Mouse (Mus musculus) midbrain, embryonic 12.5 days (tissue): Measurements from ENCODE around the gene Ugcg. TPM values are rescaled to one million over a fixed set of nuclear protein-coding genes. Genes with fewer than 3 reads are reported as not detected.
A peak's percentile ranks its signal among the peaks of the same experiment; 100 is the strongest.

Source experiments
- ATAC-seq: fragments of 200-750 bp; cut with Nextera tagmentation; 2 replicates; pipeline ENCODE4 v1.8.0; 2017; ENCODE audit warnings: low read depth, moderate TSS enrichment, moderate library complexity; ENCODE audit not compliant: low FRiP score
- H3K27ac ChIP-seq: fragments of 300-500 bp; sonication (generic); replicated peaks from 2 replicates; pipeline ENCODE4 v1.5.1; 2016; ENCODE audit warnings: mild to moderate bottlenecking
- H3K27me3 ChIP-seq: fragments of 300-500 bp; sonication (generic); 2 replicates; pipeline ENCODE4 v1.6.1; 2016; ENCODE audit warnings: mild to moderate bottlenecking
- H3K36me3 ChIP-seq: fragments of 300-500 bp; sonication (generic); 2 replicates; pipeline ENCODE4 v1.6.1; 2016
- H3K4me1 ChIP-seq: fragments of 300-500 bp; sonication (generic); 2 replicates; pipeline ENCODE4 v1.6.1; 2016
- H3K4me2 ChIP-seq: fragments of 300-500 bp; sonication (generic); replicated peaks from 2 replicates; pipeline ENCODE4 v1.6.1; 2016; ENCODE audit warnings: mild to moderate bottlenecking, moderate library complexity
- H3K4me3 ChIP-seq: fragments of 300-500 bp; sonication (generic); 2 replicates; pipeline ENCODE4 v1.5.1; 2016; ENCODE audit warnings: mild to moderate bottlenecking
- H3K9ac ChIP-seq: fragments of 300-500 bp; sonication (generic); replicated peaks from 2 replicates; pipeline ENCODE4 v1.6.1; 2016; ENCODE audit warnings: mild to moderate bottlenecking, moderate library complexity
- H3K9me3 ChIP-seq: fragments of 300-500 bp; sonication (generic); 2 replicates; pipeline ENCODE4 v1.6.1; 2016; ENCODE audit warnings: mild to moderate bottlenecking
- WGBS: fragments of 180-500 bp; shearing (Covaris S2); methylation state at CpG from one replicate; pipeline ENCODE4 v1.1.7; 2016; 5-methylcytosine and 5-hydroxymethylcytosine counted together
- polyA plus RNA-seq: library from polyadenylated mRNA; unstranded; fragments of >200 nt; fragmentation: Nextera tagmentation; extraction: Ambion mirVana; gene quantifications from 2 replicates; pipeline ENCODE4 v1.2.1, GENCODE M21; 2016

Gene Ugcg
- polyA plus RNA-seq, 1 experiment from 2014 or later, result 15.0 TPM

GRCm38 (mm10) chr4:59194731-59195496 is 5.9 kb downstream of the Ugcg start:
- ATAC-seq, result no peak
- H3K27ac ChIP-seq, result no peak overlapping the region
- H3K4me2 ChIP-seq, result no peak overlapping the region
- no peak overlapping the region for H3K4me3 ChIP-seq
- no peak overlapping the region for H3K9ac ChIP-seq
- 93% methylated on average over 13 of the region's 13 CpGs for whole genome bisulfite sequencing
- peaks cover 26% of the 10 kb centered on the region for H3K4me1 ChIP-seq
- H3K27me3 ChIP-seq, result no peaks in the 10 kb centered on the region
- no peaks in the 10 kb centered on the region for H3K9me3 ChIP-seq
- no peaks in the 10 kb centered on the region for H3K36me3 ChIP-seq

GRCm38 (mm10) chr4:59196346-59197077 is 7.5 kb downstream of the Ugcg start:
- H3K36me3 ChIP-seq, result no peaks in the 10 kb centered on the region
- H3K27ac ChIP-seq, result no peak overlapping the region; the same call in 1 of the 2 replicates
- ATAC-seq, result no peak

GRCm38 (mm10) chr4:59197078-59197424 is 8.0 kb downstream of the Ugcg start:
- ATAC-seq, result no peak
- H3K27me3 ChIP-seq, result no peaks in the 10 kb centered on the region
- H3K4me1 ChIP-seq, result peaks cover 23% of the 10 kb centered on the region
- no peaks in the 10 kb centered on the region for H3K9me3 ChIP-seq
- no peaks in the 10 kb centered on the region for H3K36me3 ChIP-seq
- no peak overlapping the region for H3K27ac ChIP-seq
- no peak overlapping the region for H3K9ac ChIP-seq
- 56% methylated on average over 6 of the region's 6 CpGs for WGBS
- H3K4me2 ChIP-seq, result no peak overlapping the region
- H3K4me3 ChIP-seq, result no peak overlapping the region

More at GRCm38 (mm10) chr4:59196346-59197077, 7.5 kb downstream of the Ugcg start:
- Histone ChIP-seq H3K27me3 (no peaks in the 10 kb centered on the region), H3K4me2 (no peak overlapping the region), H3K4me1 (peaks cover 23% of the 10 kb centered on the region), H3K4me3 (no peak overlapping the region), H3K9ac (no peak overlapping the region), H3K9me3 (no peaks in the 10 kb centered on the region)
- 41% methylated on average over 12 of the region's 12 CpGs for WGBS

- 84% methylated on average over 3 of the region's 3 CpGs for WGBS
- H3K9me3 ChIP-seq, result no peaks in the 10 kb centered on the region
- H3K27me3 ChIP-seq, result no peaks in the 10 kb centered on the region
- no peak overlapping the region for H3K27ac ChIP-seq
- no peaks in the 10 kb centered on the region for H3K36me3 ChIP-seq
- H3K9ac ChIP-seq, result no peak overlapping the region
- H3K4me1 ChIP-seq, result peaks cover 23% of the 10 kb centered on the region
- no peak for ATAC-seq
- H3K4me3 ChIP-seq, result no peak overlapping the region
- no peak overlapping the region for H3K4me2 ChIP-seq
Observed at GRCm38 (mm10) chr4:59197462-59197861, 8.4 kb downstream of the Ugcg start.

GRCm38 (mm10) chr4:59199341-59199740 is 10.3 kb downstream of the Ugcg start:
- Histone ChIP-seq H3K4me1 (peaks cover 27% of the 10 kb centered on the region), H3K27me3 (no peaks in the 10 kb centered on the region), H3K36me3 (no peaks in the 10 kb centered on the region), H3K4me3 (no peak overlapping the region), H3K27ac (no peak overlapping the region), H3K9ac (no peak overlapping the region), H3K4me2 (no peak overlapping the region), H3K9me3 (no peaks in the 10 kb centered on the region)
- ATAC-seq, result peak; percentile 49; the same call in 1 of the 2 replicates
- WGBS, result 61% methylated on average over 8 of the region's 8 CpGs

- no peak overlapping the region for H3K9ac ChIP-seq
- H3K4me2 ChIP-seq, result no peak overlapping the region
- ATAC-seq, result no peak
- H3K36me3 ChIP-seq, result no peaks in the 10 kb centered on the region
- no peak overlapping the region for H3K4me3 ChIP-seq
- H3K4me1 ChIP-seq, result peaks cover 27% of the 10 kb centered on the region
- WGBS, result 76% methylated on average over 8 of the region's 8 CpGs
- no peak overlapping the region for H3K27ac ChIP-seq
- no peaks in the 10 kb centered on the region for H3K27me3 ChIP-seq
- H3K9me3 ChIP-seq, result no peaks in the 10 kb centered on the region
Observed at GRCm38 (mm10) chr4:59199805-59200204, 10.7 kb downstream of the Ugcg start.

GRCm38 (mm10) chr4:59200636-59201035 is 11.6 kb downstream of the Ugcg start:
- no peak for ATAC-seq
- no peaks in the 10 kb centered on the region for H3K9me3 ChIP-seq
- H3K4me1 ChIP-seq, result peaks cover 27% of the 10 kb centered on the region
- H3K4me2 ChIP-seq, result no peak overlapping the region
- H3K4me3 ChIP-seq, result no peak overlapping the region
- no peaks in the 10 kb centered on the region for H3K36me3 ChIP-seq
- no peak overlapping the region for H3K9ac ChIP-seq
- no peaks in the 10 kb centered on the region for H3K27me3 ChIP-seq
- no peak overlapping the region for H3K27ac ChIP-seq
- WGBS, result 84% methylated on average over 3 of the region's 3 CpGs

GRCm38 (mm10) chr4:59204616-59205015 is 15.6 kb downstream of the Ugcg start:
- no peak overlapping the region for H3K4me2 ChIP-seq
- no peak overlapping the region for H3K27ac ChIP-seq
- H3K9me3 ChIP-seq, result no peaks in the 10 kb centered on the region
- ATAC-seq, result no peak
- no peaks in the 10 kb centered on the region for H3K27me3 ChIP-seq
- 80% methylated on average over 4 of the region's 4 CpGs for WGBS
- H3K36me3 ChIP-seq, result peaks cover 8% of the 10 kb centered on the region; the same call in 1 of the 2 replicates
- H3K4me1 ChIP-seq, result peaks cover 10% of the 10 kb centered on the region
- no peak overlapping the region for H3K9ac ChIP-seq
- no peak overlapping the region for H3K4me3 ChIP-seq

GRCm38 (mm10) chr4:59205758-59206340 is 16.8 kb downstream of the Ugcg start:
- H3K4me3 ChIP-seq, result no peak overlapping the region
- no peak overlapping the region for H3K4me2 ChIP-seq
- 65% methylated on average over 2 of the region's 2 CpGs for WGBS
- no peak overlapping the region for H3K9ac ChIP-seq
- peaks cover 9% of the 10 kb centered on the region; the same call in 1 of the 2 replicates for H3K4me1 ChIP-seq
- no peak overlapping the region for H3K27ac ChIP-seq
- H3K9me3 ChIP-seq, result no peaks in the 10 kb centered on the region
- peaks cover 8% of the 10 kb centered on the region; the same call in 1 of the 2 replicates for H3K36me3 ChIP-seq
- H3K27me3 ChIP-seq, result no peaks in the 10 kb centered on the region
- ATAC-seq, result no peak

- H3K27me3 ChIP-seq, result no peaks in the 10 kb centered on the region
- H3K4me3 ChIP-seq, result no peak overlapping the region
- no peaks in the 10 kb centered on the region for H3K9me3 ChIP-seq
- no peak for ATAC-seq
- H3K9ac ChIP-seq, result no peak overlapping the region
- peaks cover 9% of the 10 kb centered on the region; the same call in 1 of the 2 replicates for H3K4me1 ChIP-seq
- no peak overlapping the region for H3K27ac ChIP-seq
- H3K4me2 ChIP-seq, result no peak overlapping the region
- 84% methylated on average over 3 of the region's 4 CpGs for WGBS
- peaks cover 8% of the 10 kb centered on the region; the same call in 1 of the 2 replicates for H3K36me3 ChIP-seq
Observed at GRCm38 (mm10) chr4:59206600-59206999, 17.5 kb downstream of the Ugcg start.

GRCm38 (mm10) chr4:59208607-59209006 is 19.6 kb downstream of the Ugcg start:
- H3K9ac ChIP-seq, result no peak overlapping the region
- no peaks in the 10 kb centered on the region for H3K9me3 ChIP-seq
- H3K27me3 ChIP-seq, result no peaks in the 10 kb centered on the region
- ATAC-seq, result no peak
- no peak overlapping the region for H3K4me2 ChIP-seq
- no peak overlapping the region for H3K27ac ChIP-seq
- 96% methylated on average over 4 of the region's 4 CpGs for WGBS
- H3K4me1 ChIP-seq, result peaks cover 9% of the 10 kb centered on the region; the same call in 1 of the 2 replicates
- peaks cover 11% of the 10 kb centered on the region; the same call in 1 of the 2 replicates for H3K36me3 ChIP-seq
- no peak overlapping the region for H3K4me3 ChIP-seq

- Histone ChIP-seq H3K36me3 (peaks cover 28% of the 10 kb centered on the region), H3K9ac (no peak overlapping the region), H3K27me3 (no peaks in the 10 kb centered on the region), H3K4me1 (0 out of 2 replicates have a peak, but pooled peaks cover 3% of the 10 kb centered on the region), H3K4me3 (no peak overlapping the region), H3K4me2 (no peak overlapping the region), H3K9me3 (no peaks in the 10 kb centered on the region), H3K27ac (no peak overlapping the region)
- ATAC-seq, result no peak
- whole genome bisulfite sequencing, result 90% methylated on average over 9 of the region's 9 CpGs
Observed at GRCm38 (mm10) chr4:59211181-59211580, 22.1 kb downstream of the Ugcg start.
